Mouse (Mus musculus): ENCODE data around the gene Mvk. TPM values are rescaled to one million over a fixed set of nuclear protein-coding genes. Genes with fewer than 3 reads are reported as not detected.
A peak's percentile ranks its signal among the peaks of the same experiment; 100 is the strongest.

Mvk gene
- total RNA-seq, 2 experiments from 2014 or later, result 9.6 to 10.3 TPM

- H3K4me3 ChIP-seq, result no peak overlapping the region
- H3K27ac ChIP-seq, result no peak overlapping the region
- DNase-seq, result no peak
- intact Hi-C loops (cut with DNase I), result loop anchor here (5.0 kb wide), 1 partner anchor 103 kb away; the partner anchor contains the start of gene Fam222a
- TF ChIP-seq CTCF (IDR thresholded peaks at IDR 0.05), result no peak
Observed at GRCm38 (mm10) chr5:114464561-114464960, 20.5 kb downstream of the Mvk start.

- DNase-seq, result no peak
- no peak overlapping the region for H3K27ac ChIP-seq
- no peak for TF ChIP-seq CTCF (IDR thresholded peaks at IDR 0.05)
- no peak overlapping the region for H3K4me3 ChIP-seq
- intact Hi-C loops (cut with DNase I), result no loop called here
Observed at GRCm38 (mm10) chr5:114465641-114466040, 21.6 kb downstream of the Mvk start.

- Histone ChIP-seq H3K4me3 (peak overlapping the region; percentile 62), H3K27ac (no peak overlapping the region; the same call in 1 of the 2 replicates)
- DNase-seq, result no peak
- intact Hi-C loops (cut with DNase I), result no loop called here
- no peak for TF ChIP-seq CTCF (IDR thresholded peaks at IDR 0.05)
Observed at GRCm38 (mm10) chr5:114467019-114467418, 22.9 kb downstream of the Mvk start.

- Histone ChIP-seq H3K27ac (no peak overlapping the region; the same call in 1 of the 2 replicates), H3K4me3 (peak overlapping the region; percentile 62)
- no peak for TF ChIP-seq CTCF (IDR thresholded peaks at IDR 0.05)
- intact Hi-C loops (cut with DNase I), result no loop called here
- DNase-seq, result peak; percentile 64
Observed at GRCm38 (mm10) chr5:114467430-114467829, 23.4 kb downstream of the Mvk start.

GRCm38 (mm10) chr5:114468007-114468406 is 23.9 kb downstream of the Mvk start:
- Histone ChIP-seq H3K27ac (no peak overlapping the region), H3K4me3 (no peak overlapping the region)
- intact Hi-C loops (cut with DNase I), result no loop called here
- no peak for TF ChIP-seq CTCF (IDR thresholded peaks at IDR 0.05)
- DNase-seq, result no peak

GRCm38 (mm10) chr5:114470359-114470758 is 26.3 kb downstream of the Mvk start:
- no peak for TF ChIP-seq CTCF (IDR thresholded peaks at IDR 0.05)
- intact Hi-C loops (cut with DNase I), result no loop called here

DNA sequence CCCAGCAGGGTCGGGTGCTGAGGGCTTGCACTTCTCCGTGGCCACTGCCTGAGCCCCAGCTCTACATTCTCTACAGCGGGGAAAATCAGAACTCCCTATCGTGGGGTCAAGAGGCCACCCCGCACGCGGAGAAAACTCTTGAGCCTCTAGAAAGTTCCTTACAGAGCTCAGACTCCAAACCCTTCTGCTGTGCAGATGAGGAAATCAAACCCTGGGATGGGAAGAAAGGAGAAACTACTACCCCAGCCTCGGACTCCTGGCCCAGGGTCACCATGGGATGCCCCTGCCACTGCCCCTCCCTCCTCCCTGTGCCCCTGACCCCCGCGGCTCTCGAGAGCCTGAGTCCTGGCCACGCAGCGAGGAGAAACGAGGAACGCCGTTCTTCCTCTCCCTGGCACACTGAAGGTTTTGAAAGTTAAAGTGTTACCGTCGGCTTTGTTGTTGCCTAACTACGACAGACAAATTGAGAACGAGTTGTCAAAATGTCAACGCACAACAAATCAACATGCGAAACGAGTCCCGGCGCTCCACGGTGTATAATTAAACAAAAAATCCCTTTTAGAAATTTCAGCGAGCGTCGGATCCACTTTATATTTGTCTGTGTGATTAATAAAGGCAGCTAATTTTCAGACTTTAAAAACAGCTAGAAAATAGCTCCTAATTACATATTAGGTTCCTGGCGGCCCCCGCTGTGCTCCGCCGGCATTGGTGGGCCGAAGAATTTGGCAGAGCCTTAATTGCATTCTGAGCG is 30.8 kb downstream of the Mvk start:
- no peak for TF ChIP-seq CTCF (IDR thresholded peaks at IDR 0.05)
- no peak for DNase-seq
- intact Hi-C loops (cut with DNase I), result no loop called here
- Histone ChIP-seq H3K27ac (no peak overlapping the region), H3K4me3 (no peak overlapping the region)

More at GRCm38 (mm10) chr5:114470359-114470758, 26.3 kb downstream of the Mvk start:
- H3K4me3 ChIP-seq, result no peak overlapping the region
- DNase-seq, result no peak
- H3K27ac ChIP-seq, result no peak overlapping the region

DNA sequence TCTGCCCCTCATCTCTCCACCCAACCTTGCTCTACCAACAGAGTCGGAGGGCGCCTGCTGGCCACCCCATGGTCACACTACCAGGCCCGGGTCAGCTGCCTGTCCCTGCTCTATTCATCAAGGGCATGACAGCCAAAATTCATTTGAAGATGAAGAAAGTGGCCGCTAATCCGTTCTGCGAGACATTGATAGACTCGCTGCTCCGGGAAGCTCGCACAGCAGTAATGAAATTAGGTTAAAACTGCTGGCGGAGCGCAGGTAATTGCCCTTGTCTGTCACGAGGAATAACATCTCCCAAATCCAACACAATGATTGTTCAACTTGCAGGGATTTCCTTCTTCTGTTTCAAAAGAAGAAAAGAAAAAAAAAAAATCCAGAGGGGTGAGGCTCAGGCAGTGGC is 34.2 kb downstream of the Mvk start:
- DNase-seq, result no peak
- H3K4me3 ChIP-seq, result no peak overlapping the region
- H3K27ac ChIP-seq, result no peak overlapping the region
- no peak for TF ChIP-seq CTCF (IDR thresholded peaks at IDR 0.05)
- intact Hi-C loops (cut with DNase I), result no loop called here

DNA sequence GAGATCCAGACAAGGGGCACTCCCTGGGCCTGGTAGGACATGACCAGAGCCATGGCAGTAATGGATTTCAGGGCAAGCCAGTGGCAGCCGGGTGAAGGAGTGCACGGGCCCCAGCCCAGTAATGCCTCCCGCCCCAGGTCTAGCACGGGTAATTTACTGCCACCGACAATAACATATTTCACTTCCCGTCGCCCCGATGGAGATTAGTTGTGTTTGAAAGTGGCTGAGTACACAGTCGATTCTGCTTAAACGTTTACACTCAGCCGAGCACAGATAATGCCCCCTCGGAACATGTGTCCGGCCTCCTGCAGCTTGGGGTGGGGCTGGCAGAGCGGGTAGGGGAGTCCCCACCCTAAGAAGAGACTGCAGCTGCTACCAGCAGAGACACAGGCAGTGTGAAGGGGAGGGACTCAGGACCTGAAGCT is 38.5 kb downstream of the Mvk start:
- TF ChIP-seq CTCF (IDR thresholded peaks at IDR 0.05), result no peak
- Histone ChIP-seq H3K4me3 (no peak overlapping the region), H3K27ac (no peak overlapping the region)
- intact Hi-C loops (cut with DNase I), result no loop called here
- DNase-seq, result no peak

- no peak for TF ChIP-seq CTCF (IDR thresholded peaks at IDR 0.05)
- no peak for DNase-seq
- H3K27ac ChIP-seq, result no peak overlapping the region
Observed at GRCm38 (mm10) chr5:114485685-114486084, 41.6 kb downstream of the Mvk start.

GRCm38 (mm10) chr5:114489570-114489969 is 45.5 kb downstream of the Mvk start:
- TF ChIP-seq CTCF (IDR thresholded peaks at IDR 0.05), result no peak
- Histone ChIP-seq H3K4me3 (no peak overlapping the region), H3K27ac (no peak overlapping the region)
- intact Hi-C loops (cut with DNase I), result no loop called here
- no peak for DNase-seq

More at GRCm38 (mm10) chr5:114485685-114486084, 41.6 kb downstream of the Mvk start:
- no peak overlapping the region for H3K4me3 ChIP-seq
- intact Hi-C loops (cut with DNase I), result no loop called here

GRCm38 (mm10) chr5:114490241-114490640 is 46.2 kb downstream of the Mvk start:
- Histone ChIP-seq H3K27ac (no peak overlapping the region), H3K4me3 (no peak overlapping the region)
- no peak for TF ChIP-seq CTCF (IDR thresholded peaks at IDR 0.05)
- intact Hi-C loops (cut with DNase I), result no loop called here
- DNase-seq, result no peak

- intact Hi-C loops (cut with DNase I), result no loop called here
- no peak for DNase-seq
- TF ChIP-seq CTCF (IDR thresholded peaks at IDR 0.05), result no peak
- Histone ChIP-seq H3K4me3 (no peak overlapping the region), H3K27ac (no peak overlapping the region)
Observed at GRCm38 (mm10) chr5:114494761-114495160, 50.7 kb downstream of the Mvk start.

- DNase-seq, result peak; percentile 68
- intact Hi-C loops (cut with DNase I), result no loop called here
- no peak overlapping the region for H3K27ac ChIP-seq
- peak overlapping the region; percentile 4; the same call in 1 of the 2 replicates for H3K4me3 ChIP-seq
- no peak for TF ChIP-seq CTCF (IDR thresholded peaks at IDR 0.05)
Observed at GRCm38 (mm10) chr5:114501252-114501651, 57.2 kb downstream of the Mvk start.
